Mouse (Mus musculus) neural tube, embryonic 11.5 days (tissue): ENCODE measurements around the gene Lpp. TPM values are rescaled to one million over a fixed set of nuclear protein-coding genes. Genes with fewer than 3 reads are reported as not detected.

Source experiments
- ATAC-seq: fragments of 200-750 bp; cut with Nextera tagmentation; 2 replicates; pipeline ENCODE4 v1.8.0; 2017; ENCODE audit warnings: moderate number of reproducible peaks, mild to moderate bottlenecking, moderate TSS enrichment, moderate library complexity; ENCODE audit not compliant: insufficient read depth, low FRiP score, low TSS enrichment
- DNase-seq: peaks from one replicate; pipeline ENCODE4 v3.0.0-alpha.2; 2015; ENCODE audit warnings: low spot score
- H3K27ac ChIP-seq: fragments of 300-500 bp; sonication (generic); 2 replicates; pipeline ENCODE4 v1.5.1; 2014; ENCODE audit warnings: low read depth, mild to moderate bottlenecking, low read length
- H3K27me3 ChIP-seq: fragments of 300-500 bp; sonication (generic); 2 replicates; pipeline ENCODE4 v1.6.1; 2014; ENCODE audit warnings: mild to moderate bottlenecking, low read length, mixed read lengths; ENCODE audit not compliant: control insufficient read depth, insufficient read depth
- H3K36me3 ChIP-seq: fragments of 300-500 bp; sonication (generic); 2 replicates; pipeline ENCODE4 v1.6.1; 2014; ENCODE audit warnings: mild to moderate bottlenecking, low read length, moderate library complexity, mixed read lengths; ENCODE audit not compliant: control insufficient read depth, insufficient read depth
- H3K4me1 ChIP-seq: fragments of 300-500 bp; sonication (generic); 2 replicates; pipeline ENCODE4 v1.6.1; 2014; ENCODE audit warnings: low read length, mixed read lengths; ENCODE audit not compliant: control insufficient read depth, insufficient read depth
- H3K4me2 ChIP-seq: fragments of 300-500 bp; sonication (generic); 2 replicates; pipeline ENCODE4 v1.6.1; 2014; ENCODE audit warnings: low read depth, mild to moderate bottlenecking, moderate library complexity
- H3K4me3 ChIP-seq: fragments of 300-500 bp; sonication (generic); 2 replicates; pipeline ENCODE4 v1.5.1; 2014; ENCODE audit warnings: low read depth, low read length
- H3K9ac ChIP-seq: fragments of 300-500 bp; sonication (generic); 2 replicates; pipeline ENCODE4 v1.6.1; 2014; ENCODE audit warnings: mild to moderate bottlenecking, low read length
- H3K9me3 ChIP-seq: fragments of 300-500 bp; sonication (generic); 2 replicates; pipeline ENCODE4 v1.6.1; 2016; ENCODE audit warnings: low read length; ENCODE audit not compliant: control insufficient read depth
- WGBS: fragments of 180-500 bp; shearing (Covaris S2); extraction: QIAGEN DNeasy Blood & Tissue Kit; methylation state at CpG from one replicate; pipeline ENCODE4 v1.1.7; 2014; 5-methylcytosine and 5-hydroxymethylcytosine counted together
- polyA plus RNA-seq: library from polyadenylated mRNA; unstranded; fragments of >200 nt; fragmentation: Nextera tagmentation; extraction: Ambion mirVana; gene quantifications from 2 replicates; pipeline ENCODE4 v1.2.1, GENCODE M21; 2014

The Lpp gene
- polyA plus RNA-seq, 1 experiment from 2014 or later: 21.7 TPM

DNA sequence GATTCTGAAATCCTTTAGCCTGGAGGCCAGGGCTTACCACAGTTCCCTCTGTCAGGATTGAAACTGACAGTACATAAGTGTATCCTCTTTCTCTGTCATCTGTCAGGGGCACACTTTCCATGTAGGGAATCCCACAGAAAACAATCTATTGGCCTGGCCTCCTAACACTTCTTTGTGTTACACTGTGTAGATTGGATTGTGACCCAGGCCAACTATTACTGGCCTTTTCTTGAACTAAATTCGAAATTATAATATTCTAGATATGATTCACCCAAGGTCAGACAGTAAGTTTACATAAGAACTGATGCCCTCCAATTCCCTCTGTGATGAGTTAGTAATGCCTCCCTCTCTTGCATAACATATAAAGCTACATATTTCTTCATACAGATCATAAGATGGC, 553.0 kb downstream of the Lpp start:
- Histone ChIP-seq H3K9me3 (no peaks in the 10 kb centered on the region), H3K4me3 (no peak overlapping the region), H3K27me3 (no peaks in the 10 kb centered on the region), H3K4me2 (no peak overlapping the region), H3K4me1 (peaks cover 9% of the 10 kb centered on the region), H3K36me3 (no peaks in the 10 kb centered on the region), H3K9ac (no peak overlapping the region), H3K27ac (no peak overlapping the region)
- DNase-seq: no peak
- ATAC-seq: no peak
- 80% methylated on average over 1 of the region's 1 CpGs for WGBS

DNA sequence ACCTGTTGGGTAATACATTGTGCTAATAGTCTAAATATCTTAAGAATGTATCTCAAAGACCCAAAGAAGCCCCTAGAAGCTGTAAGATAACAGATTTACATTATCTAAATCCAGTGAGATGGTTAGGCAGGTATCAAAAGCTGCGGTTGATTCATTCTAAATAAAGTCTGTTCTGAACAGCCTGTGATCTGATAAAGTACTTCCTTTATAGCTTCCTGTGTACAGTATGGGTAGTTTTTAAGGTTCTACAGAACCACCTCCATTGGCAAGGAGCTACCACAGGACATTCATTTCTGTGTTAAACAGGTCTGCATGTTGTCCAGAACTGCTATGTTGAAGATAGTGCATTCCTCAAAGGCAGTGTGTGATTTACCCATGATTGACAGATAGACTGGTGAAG, 554.2 kb downstream of the Lpp start:
- WGBS: 95% methylated on average over 1 of the region's 1 CpGs
- Histone ChIP-seq H3K9me3 (no peaks in the 10 kb centered on the region), H3K27me3 (no peaks in the 10 kb centered on the region), H3K36me3 (no peaks in the 10 kb centered on the region), H3K4me1 (peaks cover 9% of the 10 kb centered on the region), H3K9ac (no peak overlapping the region), H3K4me2 (no peak overlapping the region), H3K4me3 (no peak overlapping the region), H3K27ac (no peak overlapping the region)
- ATAC-seq (no peak), DNase-seq (no peak)

DNA sequence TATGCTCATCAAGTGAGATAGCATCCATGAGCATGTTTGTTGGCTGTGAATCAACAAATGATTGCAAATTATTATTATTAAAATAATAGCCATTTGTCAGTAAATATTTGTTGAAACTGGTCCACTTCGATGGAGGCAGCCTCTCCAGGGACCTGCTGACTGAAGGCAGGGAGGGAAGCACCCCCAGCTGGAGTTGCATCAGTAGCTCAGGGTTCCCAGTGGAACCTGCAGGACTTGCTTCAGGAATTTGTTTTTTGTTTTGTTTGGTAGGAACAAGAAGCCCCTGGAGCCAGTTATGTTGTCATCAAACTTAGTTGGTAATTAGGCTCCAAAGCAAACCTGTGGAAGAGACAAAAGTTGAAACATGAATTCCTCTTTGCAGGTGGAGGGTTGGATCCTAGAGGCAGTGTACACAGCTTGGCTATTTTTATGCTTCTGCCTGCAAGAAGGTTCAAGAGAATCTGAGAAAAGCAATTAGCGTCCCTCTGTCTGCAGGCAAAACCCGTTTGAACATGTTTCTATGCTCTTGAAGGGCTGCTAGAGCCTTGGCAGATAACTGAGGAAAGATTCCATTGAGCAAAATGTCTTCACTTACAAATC, 554.9 kb downstream of the Lpp start:
- H3K27ac ChIP-seq: no peak overlapping the region
- H3K27me3 ChIP-seq: no peaks in the 10 kb centered on the region
- no peaks in the 10 kb centered on the region for H3K36me3 ChIP-seq
- H3K4me3 ChIP-seq: no peak overlapping the region
- H3K9ac ChIP-seq: no peak overlapping the region
- DNase-seq: no peak
- no peak for ATAC-seq
- H3K4me1 ChIP-seq: peaks cover 7% of the 10 kb centered on the region
- no peaks in the 10 kb centered on the region for H3K9me3 ChIP-seq
- 82% methylated on average over 3 of the region's 3 CpGs for WGBS
- no peak overlapping the region for H3K4me2 ChIP-seq

DNA sequence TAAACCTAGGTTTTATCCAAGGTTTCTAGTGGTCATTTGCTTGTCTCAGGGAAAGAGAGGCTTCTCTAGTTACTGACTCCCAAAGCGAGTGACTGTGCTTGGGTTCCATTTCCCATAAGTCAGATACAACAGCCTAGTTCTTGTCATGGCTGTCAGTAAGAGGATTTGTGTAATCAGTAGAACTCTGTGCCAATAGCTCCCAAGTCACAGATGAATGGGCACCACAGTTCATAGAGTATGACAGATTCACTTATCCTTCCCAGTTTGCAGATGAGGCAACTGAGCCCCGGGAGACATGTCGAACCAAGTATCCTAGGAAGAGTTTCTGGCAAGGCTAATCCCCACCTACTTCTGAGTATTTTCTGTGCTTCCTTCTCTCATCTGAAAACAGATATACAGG, 556.0 kb downstream of the Lpp start:
- H3K4me3 ChIP-seq: no peak overlapping the region
- no peaks in the 10 kb centered on the region; the same call in 1 of the 2 replicates for H3K4me1 ChIP-seq
- no peak for ATAC-seq
- no peaks in the 10 kb centered on the region for H3K27me3 ChIP-seq
- 94% methylated on average over 3 of the region's 3 CpGs for whole genome bisulfite sequencing
- no peaks in the 10 kb centered on the region for H3K9me3 ChIP-seq
- no peak overlapping the region for H3K27ac ChIP-seq
- no peak for DNase-seq
- no peak overlapping the region for H3K4me2 ChIP-seq
- no peaks in the 10 kb centered on the region for H3K36me3 ChIP-seq
- no peak overlapping the region for H3K9ac ChIP-seq

- no peaks in the 10 kb centered on the region; the same call in 1 of the 2 replicates for H3K4me1 ChIP-seq
- H3K9me3 ChIP-seq: no peaks in the 10 kb centered on the region
- no peak overlapping the region for H3K4me3 ChIP-seq
- H3K4me2 ChIP-seq: no peak overlapping the region
- H3K27ac ChIP-seq: no peak overlapping the region
- no peaks in the 10 kb centered on the region for H3K27me3 ChIP-seq
- DNase-seq: no peak
- no peak overlapping the region for H3K9ac ChIP-seq
- no peaks in the 10 kb centered on the region for H3K36me3 ChIP-seq
- no peak for ATAC-seq
- 54% methylated on average over 6 of the region's 6 CpGs for WGBS
These were observed 556.9 kb downstream of the Lpp start for GRCm38 (mm10) chr16:24950112-24950743.

DNA sequence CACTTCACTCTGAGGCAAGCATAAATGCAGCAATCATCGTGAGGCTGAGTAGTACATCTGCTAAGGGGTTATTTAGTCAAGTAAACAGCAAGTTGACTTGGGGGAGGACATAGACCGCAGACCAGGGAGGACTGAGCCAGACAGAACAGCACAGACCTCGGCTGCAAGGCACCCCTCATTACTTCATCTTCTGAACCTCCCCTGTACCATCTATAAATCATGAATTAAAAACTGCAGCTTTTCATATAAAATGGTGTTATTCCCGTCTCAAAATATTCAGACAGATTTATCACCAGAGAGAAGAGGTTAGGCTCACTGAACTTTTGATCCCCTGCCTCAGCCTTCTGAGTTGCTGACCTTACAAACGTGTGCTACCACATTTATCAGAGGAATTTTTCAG, 558.6 kb downstream of the Lpp start:
- Histone ChIP-seq H3K36me3 (no peaks in the 10 kb centered on the region), H3K4me1 (no peaks in the 10 kb centered on the region; the same call in 1 of the 2 replicates), H3K4me2 (no peak overlapping the region), H3K4me3 (no peak overlapping the region), H3K27ac (no peak overlapping the region), H3K9me3 (no peaks in the 10 kb centered on the region), H3K27me3 (no peaks in the 10 kb centered on the region), H3K9ac (no peak overlapping the region)
- no peak for DNase-seq
- ATAC-seq: no peak
- 60% methylated on average over 5 of the region's 5 CpGs for whole genome bisulfite sequencing

DNA sequence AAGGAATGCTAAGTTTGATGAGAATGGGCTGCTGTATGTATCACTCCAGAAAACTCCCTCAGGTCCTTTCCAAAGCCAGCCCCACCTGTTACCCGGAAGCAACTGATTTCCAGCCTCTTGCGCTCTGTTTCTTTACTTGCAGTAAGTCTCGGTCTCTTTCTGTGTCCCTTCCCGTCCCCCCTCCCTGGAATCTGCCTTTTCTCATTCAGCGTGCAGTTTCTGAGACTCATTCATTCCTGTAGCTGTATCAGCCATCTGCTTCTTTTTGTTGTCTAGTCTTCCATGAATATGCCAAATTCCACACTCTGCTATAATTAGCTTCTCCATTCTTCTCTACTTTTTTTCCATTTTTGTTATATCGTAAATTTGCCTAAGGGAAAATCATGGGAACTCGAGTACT, 561.7 kb downstream of the Lpp start:
- no peak for DNase-seq
- WGBS: 82% methylated on average over 7 of the region's 7 CpGs
- H3K4me2 ChIP-seq: no peak overlapping the region

GRCm38 (mm10) chr16:24958661-24959060, 565.4 kb downstream of the Lpp start:
- Histone ChIP-seq H3K9ac (no peak overlapping the region), H3K27ac (no peak overlapping the region), H3K4me3 (no peak overlapping the region), H3K27me3 (no peaks in the 10 kb centered on the region), H3K36me3 (no peaks in the 10 kb centered on the region), H3K4me1 (no peaks in the 10 kb centered on the region), H3K4me2 (no peak overlapping the region), H3K9me3 (no peaks in the 10 kb centered on the region)
- no peak for ATAC-seq
- DNase-seq: no peak
- WGBS: 85% methylated on average over 1 of the region's 1 CpGs

More for the DNA sequence above, 561.7 kb downstream of the Lpp start:
- Histone ChIP-seq H3K36me3 (no peaks in the 10 kb centered on the region), H3K4me1 (no peaks in the 10 kb centered on the region; the same call in 1 of the 2 replicates), H3K27me3 (no peaks in the 10 kb centered on the region), H3K27ac (no peak overlapping the region), H3K9me3 (no peaks in the 10 kb centered on the region), H3K9ac (no peak overlapping the region), H3K4me3 (no peak overlapping the region)
- ATAC-seq: no peak
